Mouse (Mus musculus) heart, embryonic 15.5 days (tissue): ENCODE results near the gene Eif4g1. TPM values are rescaled to one million over a fixed set of nuclear protein-coding genes. Genes with fewer than 3 reads are reported as not detected.

Experiments used
- ATAC-seq: fragments of 200-750 bp; cut with Nextera tagmentation; replicated peaks from 2 replicates; pipeline ENCODE4 v1.8.0; 2017; ENCODE audit warnings: low read depth, moderate TSS enrichment; ENCODE audit not compliant: insufficient number of reproducible peaks, insufficient read depth, low FRiP score
- H3K27ac ChIP-seq: fragments of 300-500 bp; sonication (generic); 2 replicates; pipeline ENCODE4 v1.5.1; 2015; ENCODE audit warnings: mild to moderate bottlenecking, inconsistent platforms
- H3K27me3 ChIP-seq: fragments of 300-500 bp; sonication (generic); 2 replicates; pipeline ENCODE4 v1.6.1; 2015; ENCODE audit warnings: inconsistent platforms
- H3K36me3 ChIP-seq: fragments of 300-500 bp; sonication (generic); 2 replicates; pipeline ENCODE4 v1.6.1; 2015; ENCODE audit warnings: mild to moderate bottlenecking, inconsistent platforms
- H3K4me1 ChIP-seq: fragments of 300-500 bp; sonication (generic); replicated peaks from 2 replicates; pipeline ENCODE4 v1.6.1; 2015; ENCODE audit warnings: inconsistent platforms
- H3K4me2 ChIP-seq: fragments of 300-500 bp; sonication (generic); 2 replicates; pipeline ENCODE4 v1.6.1; 2015; ENCODE audit warnings: inconsistent platforms, mild to moderate bottlenecking, moderate library complexity
- H3K4me3 ChIP-seq: fragments of 300-500 bp; sonication (generic); 2 replicates; pipeline ENCODE4 v1.5.1; 2015; ENCODE audit warnings: mild to moderate bottlenecking, inconsistent platforms
- H3K9ac ChIP-seq: fragments of 300-500 bp; sonication (generic); 2 replicates; pipeline ENCODE4 v1.6.1; 2015; ENCODE audit warnings: mild to moderate bottlenecking, inconsistent platforms
- H3K9me3 ChIP-seq: fragments of 300-500 bp; sonication (generic); replicated peaks from 2 replicates; pipeline ENCODE4 v1.6.1; 2016; ENCODE audit warnings: inconsistent platforms
- WGBS: fragments of 180-500 bp; shearing (Covaris S2); methylation state at CpG from one replicate; pipeline ENCODE4 v1.1.7; 2015; ENCODE audit warnings: mixed read lengths; 5-methylcytosine and 5-hydroxymethylcytosine counted together
- polyA plus RNA-seq: library from polyadenylated mRNA; unstranded; fragments of >200 nt; fragmentation: Nextera tagmentation; extraction: Ambion mirVana; gene quantifications from 2 replicates; pipeline ENCODE4 v1.2.1, GENCODE M21; 2015

Eif4g1 gene
- polyA plus RNA-seq, 1 experiment from 2014 or later, result 95.3 TPM

GRCm38 (mm10) chr16:20731688-20732087 is 63.6 kb downstream of the Eif4g1 start:
- peak overlapping the region; percentile 99; the same call in 1 of the 2 replicates for H3K4me2 ChIP-seq
- no peak for ATAC-seq
- WGBS, result 62% methylated on average over 5 of the region's 5 CpGs

GRCm38 (mm10) chr16:20732251-20732924 is 64.3 kb downstream of the Eif4g1 start:
- 2% methylated on average over 25 of the region's 30 CpGs for WGBS
- 0 out of 2 replicates have a peak, but pooled peaks have one; percentile 25 for ATAC-seq
- Histone ChIP-seq H3K27ac (no peak overlapping the region), H3K4me3 (peak overlapping the region; percentile 69), H3K4me2 (peak overlapping the region; percentile 99), H3K27me3 (peaks cover 60% of the 10 kb centered on the region), H3K9me3 (no peaks in the 10 kb centered on the region), H3K9ac (peak overlapping the region; percentile 70), H3K4me1 (peaks cover 25% of the 10 kb centered on the region), H3K36me3 (no peaks in the 10 kb centered on the region)

More at GRCm38 (mm10) chr16:20731688-20732087, 63.6 kb downstream of the Eif4g1 start:
- H3K4me3 ChIP-seq, result no peak overlapping the region
- no peak overlapping the region for H3K9ac ChIP-seq
- no peaks in the 10 kb centered on the region for H3K9me3 ChIP-seq
- peaks cover 62% of the 10 kb centered on the region for H3K27me3 ChIP-seq
- no peaks in the 10 kb centered on the region for H3K36me3 ChIP-seq
- no peak overlapping the region for H3K27ac ChIP-seq
- peaks cover 25% of the 10 kb centered on the region for H3K4me1 ChIP-seq

- Histone ChIP-seq H3K9me3 (no peaks in the 10 kb centered on the region), H3K36me3 (no peaks in the 10 kb centered on the region), H3K4me3 (peak within 1 kb of the TSS; percentile 69), H3K9ac (peak within 1 kb of the TSS; percentile 70), H3K27me3 (peaks cover 60% of the 10 kb centered on the region), H3K4me2 (peak within 1 kb of the TSS; percentile 99), H3K4me1 (peaks cover 25% of the 10 kb centered on the region), H3K27ac (no peak within 1 kb of the TSS)
- peak; percentile 68; the same call in 1 of the 2 replicates for ATAC-seq
- WGBS, result under 1% methylated on average over 53 of the region's 70 CpGs
These were observed 65.0 kb downstream of the Eif4g1 start, which contains the start of gene Chrd for GRCm38 (mm10) chr16:20732925-20733730. Chrd (plus strand) TSS chr16:20733127.

GRCm38 (mm10) chr16:20733731-20734730 is 65.9 kb downstream of the Eif4g1 start, which contains the start of gene Thpo:
Thpo (minus strand) TSS chr16:20734511.
- Histone ChIP-seq H3K4me3 (peak within 1 kb of the TSS; percentile 69), H3K4me1 (peaks cover 25% of the 10 kb centered on the region), H3K9ac (peak within 1 kb of the TSS; percentile 70), H3K36me3 (no peaks in the 10 kb centered on the region), H3K9me3 (no peaks in the 10 kb centered on the region), H3K4me2 (peak within 1 kb of the TSS; percentile 99), H3K27ac (no peak within 1 kb of the TSS), H3K27me3 (peaks cover 60% of the 10 kb centered on the region)
- 2% methylated on average over 45 of the region's 45 CpGs for WGBS
- no peak for ATAC-seq

- no peaks in the 10 kb centered on the region for H3K9me3 ChIP-seq
- no peak overlapping the region for H3K27ac ChIP-seq
- WGBS, result 73% methylated on average over 5 of the region's 5 CpGs
- H3K36me3 ChIP-seq, result no peaks in the 10 kb centered on the region
- H3K4me3 ChIP-seq, result no peak overlapping the region
- peaks cover 25% of the 10 kb centered on the region for H3K4me1 ChIP-seq
- no peak overlapping the region for H3K4me2 ChIP-seq
- peaks cover 55% of the 10 kb centered on the region for H3K27me3 ChIP-seq
- no peak for ATAC-seq
- no peak overlapping the region for H3K9ac ChIP-seq
These were observed 67.5 kb downstream of the Eif4g1 start for GRCm38 (mm10) chr16:20735651-20736050.

- H3K4me1 ChIP-seq, result peaks cover 25% of the 10 kb centered on the region
- no peak for ATAC-seq
- H3K36me3 ChIP-seq, result no peaks in the 10 kb centered on the region
- no peak overlapping the region for H3K27ac ChIP-seq
- no peak overlapping the region for H3K9ac ChIP-seq
- no peaks in the 10 kb centered on the region for H3K9me3 ChIP-seq
- peaks cover 52% of the 10 kb centered on the region for H3K27me3 ChIP-seq
- H3K4me3 ChIP-seq, result no peak overlapping the region
- H3K4me2 ChIP-seq, result no peak overlapping the region
- 87% methylated on average over 7 of the region's 7 CpGs for WGBS
These were observed 68.1 kb downstream of the Eif4g1 start for GRCm38 (mm10) chr16:20736168-20736567.

- no peaks in the 10 kb centered on the region for H3K36me3 ChIP-seq
- WGBS, result 76% methylated on average over 5 of the region's 5 CpGs
- H3K9ac ChIP-seq, result no peak overlapping the region
- peaks cover 46% of the 10 kb centered on the region for H3K27me3 ChIP-seq
- peaks cover 25% of the 10 kb centered on the region for H3K4me1 ChIP-seq
- no peak overlapping the region for H3K4me2 ChIP-seq
- no peak for ATAC-seq
- no peaks in the 10 kb centered on the region for H3K9me3 ChIP-seq
- H3K4me3 ChIP-seq, result no peak overlapping the region
- no peak overlapping the region for H3K27ac ChIP-seq
These were observed 68.7 kb downstream of the Eif4g1 start for GRCm38 (mm10) chr16:20736823-20737222.

GRCm38 (mm10) chr16:20739845-20740244 is 71.7 kb downstream of the Eif4g1 start:
- Histone ChIP-seq H3K9me3 (no peaks in the 10 kb centered on the region), H3K9ac (no peak overlapping the region)
- WGBS, result 91% methylated on average over 9 of the region's 9 CpGs

More at GRCm38 (mm10) chr16:20739845-20740244, 71.7 kb downstream of the Eif4g1 start:
- Histone ChIP-seq H3K27ac (no peak overlapping the region), H3K4me3 (no peak overlapping the region), H3K36me3 (no peaks in the 10 kb centered on the region), H3K27me3 (peaks cover 21% of the 10 kb centered on the region), H3K4me2 (no peak overlapping the region), H3K4me1 (no peaks in the 10 kb centered on the region)
- no peak for ATAC-seq
